Mouse (Mus musculus) E14TG2a.4 (cell line): Measurements from ENCODE around the gene Clstn1.

ENCODE experiments used
- H3K27me3 ChIP-seq: 2 replicates; pipeline ENCODE4 v1.6.1; 2014; ENCODE audit warnings: low read length, control low read depth; ENCODE audit not compliant: insufficient read depth
- H3K36me3 ChIP-seq: 2 replicates; pipeline ENCODE4 v1.6.1; 2014; ENCODE audit warnings: low read length, control low read depth; ENCODE audit not compliant: insufficient read depth
- H3K4me1 ChIP-seq: replicated peaks from 2 replicates; pipeline ENCODE4 v1.6.1; 2014; ENCODE audit warnings: low read depth, low read length, control low read depth
- H3K4me3 ChIP-seq: replicated peaks from 2 replicates; pipeline ENCODE4 v1.5.1; 2014; ENCODE audit warnings: mild to moderate bottlenecking, low read length
- H3K9me3 ChIP-seq: 2 replicates; pipeline ENCODE4 v1.6.1; 2014; ENCODE audit warnings: low read length, control low read depth
- CTCF ChIP-seq: conservative IDR thresholded peaks from 2 replicates; pipeline ENCODE4 v1.5.1; 2014; ENCODE audit warnings: low read length
- NANOG ChIP-seq: IDR thresholded peaks from 2 replicates; pipeline ENCODE4 v1.6.1; 2014; ENCODE audit warnings: borderline replicate concordance, low read length, mixed read lengths
- POU5F1 ChIP-seq: IDR thresholded peaks from 2 replicates; pipeline ENCODE4 v1.6.1; 2014; ENCODE audit warnings: low read length, borderline replicate concordance

Gene Clstn1

DNA sequence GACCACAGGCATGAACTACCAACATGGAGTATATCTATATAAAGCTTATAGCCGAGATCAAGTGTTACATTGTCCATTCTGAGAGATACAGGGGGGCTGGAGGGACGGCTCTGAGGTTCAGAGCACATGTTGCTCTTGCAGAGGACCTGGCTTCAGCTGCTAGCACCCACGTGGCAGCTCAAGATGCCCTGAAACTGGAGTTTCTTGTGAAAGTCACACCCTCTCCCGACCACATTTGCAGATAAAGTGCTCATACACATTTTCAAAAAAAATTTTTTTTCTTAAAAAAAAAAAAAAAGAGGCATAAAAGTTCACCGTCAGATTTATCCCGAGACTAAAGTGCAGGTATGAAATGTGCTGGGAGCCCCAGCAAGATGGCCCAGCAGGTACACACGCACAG, 74.3 kb downstream of the Clstn1 start:
- Histone ChIP-seq H3K4me1 (peaks cover 53% of the 10 kb centered on the region), H3K27me3 (peaks cover 33% of the 10 kb centered on the region), H3K9me3 (no peaks in the 10 kb centered on the region), H3K36me3 (no peaks in the 10 kb centered on the region), H3K4me3 (no peak overlapping the region)
- TF ChIP-seq NANOG (no peak), CTCF (no peak), POU5F1 (no peak)

GRCm38 (mm10) chr4:149661967-149662589, 75.8 kb downstream of the Clstn1 start:
- TF ChIP-seq CTCF (no peak), NANOG (no peak), POU5F1 (no peak)
- Histone ChIP-seq H3K9me3 (no peaks in the 10 kb centered on the region), H3K27me3 (peaks cover 25% of the 10 kb centered on the region), H3K4me1 (peaks cover 42% of the 10 kb centered on the region), H3K4me3 (no peak overlapping the region), H3K36me3 (no peaks in the 10 kb centered on the region)

DNA sequence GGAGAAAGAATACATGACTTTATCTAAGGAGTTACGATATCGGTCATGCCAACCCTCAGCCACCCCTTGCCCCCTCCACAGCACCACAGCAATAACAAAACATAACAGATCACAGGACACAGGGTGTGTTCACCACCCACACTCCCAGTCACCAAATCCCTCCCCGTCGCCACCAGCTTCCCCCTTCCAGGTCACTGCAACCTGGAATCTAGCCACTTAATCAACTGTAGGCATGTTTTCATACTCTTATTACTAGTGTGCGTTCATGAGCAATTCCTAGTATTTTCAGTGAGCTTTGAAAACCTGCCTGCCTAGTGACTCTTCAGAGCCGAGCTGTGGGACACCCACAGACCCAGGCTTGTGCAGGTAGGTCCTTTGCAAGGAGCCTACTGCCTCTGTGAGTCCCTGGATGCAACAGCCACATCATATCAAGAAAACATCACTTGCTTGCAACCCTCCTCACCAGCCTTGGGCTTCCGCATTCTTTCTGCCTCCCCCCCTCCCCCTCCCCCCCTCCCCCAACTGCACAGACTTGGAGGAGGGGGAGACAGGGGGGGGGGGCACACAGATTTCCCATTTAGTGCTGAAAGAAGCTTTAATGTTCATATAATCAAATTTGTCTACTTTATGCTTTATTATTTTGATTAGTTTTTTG, 77.7 kb downstream of the Clstn1 start:
- Histone ChIP-seq H3K4me3 (no peak overlapping the region), H3K36me3 (no peaks in the 10 kb centered on the region), H3K9me3 (no peaks in the 10 kb centered on the region), H3K27me3 (peaks cover 9% of the 10 kb centered on the region), H3K4me1 (peaks cover 23% of the 10 kb centered on the region)
- TF ChIP-seq POU5F1 (no peak), CTCF (no peak), NANOG (no peak)

GRCm38 (mm10) chr4:149665016-149665691, 78.9 kb downstream of the Clstn1 start:
- no peaks in the 10 kb centered on the region for H3K27me3 ChIP-seq
- TF ChIP-seq NANOG: no peak
- TF ChIP-seq POU5F1: no peak
- TF ChIP-seq CTCF: no peak
- no peaks in the 10 kb centered on the region for H3K36me3 ChIP-seq
- no peaks in the 10 kb centered on the region for H3K9me3 ChIP-seq
- H3K4me1 ChIP-seq: peaks cover 17% of the 10 kb centered on the region
- no peak overlapping the region for H3K4me3 ChIP-seq

- peaks cover 18% of the 10 kb centered on the region for H3K4me1 ChIP-seq
- H3K36me3 ChIP-seq: no peaks in the 10 kb centered on the region
- no peaks in the 10 kb centered on the region for H3K9me3 ChIP-seq
- no peaks in the 10 kb centered on the region for H3K27me3 ChIP-seq
- no peak for TF ChIP-seq CTCF
- TF ChIP-seq NANOG: no peak
- TF ChIP-seq POU5F1: no peak
- no peak overlapping the region for H3K4me3 ChIP-seq
These were observed 79.4 kb downstream of the Clstn1 start for GRCm38 (mm10) chr4:149665692-149666090.

DNA sequence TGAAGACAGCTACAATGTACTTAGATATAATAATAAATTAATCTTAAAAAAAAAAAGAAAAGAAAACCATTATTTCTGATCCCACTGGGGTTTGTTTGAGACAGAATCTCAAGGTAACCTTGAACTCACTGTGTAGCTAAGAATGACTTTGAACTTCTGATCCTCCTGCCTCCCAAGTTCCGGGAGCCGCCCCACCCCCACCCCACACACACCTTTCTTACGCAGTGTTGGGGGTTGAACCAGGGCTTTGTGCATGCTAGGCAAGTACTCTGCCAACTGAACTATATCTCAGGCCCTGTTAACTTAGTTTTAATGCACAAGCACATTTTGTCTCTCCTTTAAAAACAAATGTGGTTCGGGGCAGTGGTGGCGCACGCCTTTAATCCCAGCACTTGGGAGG, 84.9 kb downstream of the Clstn1 start:
- H3K9me3 ChIP-seq: no peaks in the 10 kb centered on the region
- H3K4me3 ChIP-seq: no peak overlapping the region
- peaks cover 31% of the 10 kb centered on the region for H3K27me3 ChIP-seq
- peaks cover 45% of the 10 kb centered on the region for H3K4me1 ChIP-seq
- H3K36me3 ChIP-seq: no peaks in the 10 kb centered on the region
- TF ChIP-seq CTCF: no peak
- no peak for TF ChIP-seq POU5F1
- no peak for TF ChIP-seq NANOG

- no peaks in the 10 kb centered on the region for H3K36me3 ChIP-seq
- peaks cover 51% of the 10 kb centered on the region for H3K4me1 ChIP-seq
- H3K4me3 ChIP-seq: no peak overlapping the region
- TF ChIP-seq POU5F1: no peak
- 0 out of 2 replicates have a peak, but pooled peaks have one; percentile 9 for TF ChIP-seq CTCF
- peaks cover 36% of the 10 kb centered on the region for H3K27me3 ChIP-seq
- H3K9me3 ChIP-seq: no peaks in the 10 kb centered on the region
These were observed 86.5 kb downstream of the Clstn1 start for GRCm38 (mm10) chr4:149672747-149673146.

DNA sequence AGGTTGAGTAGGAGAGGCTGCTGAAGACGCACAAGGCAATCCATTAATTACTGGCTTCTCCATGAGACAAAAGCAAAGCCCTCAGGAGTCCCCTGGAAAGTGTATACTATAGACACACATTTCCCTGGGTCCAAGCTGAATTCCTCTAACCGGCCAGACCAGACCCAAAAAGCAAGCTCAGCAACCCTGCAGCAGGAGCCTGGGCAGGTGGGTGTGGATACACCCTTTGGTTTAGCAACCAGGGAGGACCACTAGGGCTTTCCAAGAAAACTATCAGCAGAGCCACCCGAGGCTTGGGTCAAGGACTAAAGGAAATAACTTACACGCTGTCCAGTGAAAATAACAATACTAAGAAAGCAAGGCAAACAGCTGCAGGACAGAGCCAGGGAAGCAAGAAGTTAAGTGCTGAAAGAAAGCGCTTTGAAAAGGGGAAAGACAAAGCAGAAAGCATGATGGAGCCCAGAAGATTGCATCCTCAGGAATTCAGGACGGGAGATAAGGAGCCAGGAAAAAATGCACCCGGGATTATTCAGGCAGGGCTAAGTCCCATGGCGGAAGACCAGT, 88.6 kb downstream of the Clstn1 start:
- Histone ChIP-seq H3K27me3 (peaks cover 36% of the 10 kb centered on the region), H3K9me3 (no peaks in the 10 kb centered on the region), H3K4me3 (peak overlapping the region; percentile 84), H3K4me1 (peaks cover 68% of the 10 kb centered on the region), H3K36me3 (no peaks in the 10 kb centered on the region)
- no peak for TF ChIP-seq CTCF
- no peak for TF ChIP-seq NANOG
- no peak for TF ChIP-seq POU5F1
